ENCODE assay signal across 14 mouse cellular contexts in the genomic region with DNA sequence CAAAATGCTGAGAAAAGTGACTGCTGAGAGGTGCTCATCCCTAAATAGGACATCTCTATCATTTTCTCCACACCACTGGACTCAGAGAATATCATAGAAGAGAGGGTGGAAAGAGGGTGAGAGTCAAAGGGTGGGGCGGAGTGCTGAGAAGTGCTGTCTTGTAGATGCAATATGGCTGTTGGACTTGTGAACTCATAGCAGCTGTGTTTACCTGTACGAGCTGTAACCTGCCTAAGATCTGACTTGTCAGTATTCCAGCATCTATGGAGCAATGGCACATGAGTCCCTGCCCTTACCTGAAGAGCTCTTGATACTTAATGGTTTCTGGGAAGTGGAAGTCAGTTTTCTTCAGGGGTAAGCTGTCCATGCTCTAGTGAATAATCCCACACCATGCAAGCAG.
"Had no signal": no experiment of that assay in that cellular context is flagged by ENCODE, and none has a peak within 500 bp of the region (broad histone marks: within the 10 kb centered on the region; RNA-seq: fewer than 3 reads in every experiment).

No protein-coding gene starts in this region.

- DNase-seq: lung, postnatal 14 days; midbrain, embryonic 14.5 days; right cerebral cortex, postnatal 14 days; thymus, adult 2 months; thymus, postnatal 25 days; thymus, postnatal 4 days had no signal

- H3K9ac ChIP-seq: liver, embryonic 12.5 days; liver, embryonic 14.5 days; lung, embryonic 15.5 days; midbrain, embryonic 12.5 days; neural tube, embryonic 12.5 days; stomach, embryonic 15.5 days had no signal

- H3K4me1 ChIP-seq: liver, embryonic 12.5 days; lung, embryonic 15.5 days; midbrain, embryonic 10.5 days; midbrain, embryonic 12.5 days; neural tube, embryonic 12.5 days; stomach, embryonic 15.5 days had no signal

- H3K4me2 ChIP-seq: liver, embryonic 12.5 days; lung, embryonic 15.5 days; midbrain, embryonic 12.5 days; neural tube, embryonic 12.5 days; stomach, embryonic 15.5 days had no signal

- H3K4me3 ChIP-seq: liver, embryonic 12.5 days; lung, embryonic 15.5 days; midbrain, embryonic 10.5 days; midbrain, embryonic 12.5 days; neural tube, embryonic 12.5 days; stomach, embryonic 15.5 days had no signal

- H3K36me3 ChIP-seq: liver, embryonic 12.5 days; lung, embryonic 15.5 days; midbrain, embryonic 10.5 days; midbrain, embryonic 12.5 days; neural tube, embryonic 12.5 days; stomach, embryonic 15.5 days had no signal

- H3K9me3 ChIP-seq: liver, embryonic 12.5 days; lung, embryonic 15.5 days; midbrain, embryonic 10.5 days; midbrain, embryonic 12.5 days; neural tube, embryonic 12.5 days; stomach, embryonic 15.5 days had no signal

- H3K27me3 ChIP-seq: liver, embryonic 12.5 days; lung, embryonic 15.5 days; midbrain, embryonic 12.5 days; neural tube, embryonic 12.5 days; stomach, embryonic 15.5 days had no signal

- H3K27ac ChIP-seq: liver, embryonic 12.5 days; liver, embryonic 14.5 days; lung, embryonic 15.5 days; midbrain, embryonic 10.5 days; midbrain, embryonic 12.5 days; neural tube, embryonic 12.5 days; stomach, embryonic 15.5 days; stomach, postnatal 0 days had no signal

- ATAC-seq: liver, embryonic 12.5 days had no signal
